In the genomic region with DNA sequence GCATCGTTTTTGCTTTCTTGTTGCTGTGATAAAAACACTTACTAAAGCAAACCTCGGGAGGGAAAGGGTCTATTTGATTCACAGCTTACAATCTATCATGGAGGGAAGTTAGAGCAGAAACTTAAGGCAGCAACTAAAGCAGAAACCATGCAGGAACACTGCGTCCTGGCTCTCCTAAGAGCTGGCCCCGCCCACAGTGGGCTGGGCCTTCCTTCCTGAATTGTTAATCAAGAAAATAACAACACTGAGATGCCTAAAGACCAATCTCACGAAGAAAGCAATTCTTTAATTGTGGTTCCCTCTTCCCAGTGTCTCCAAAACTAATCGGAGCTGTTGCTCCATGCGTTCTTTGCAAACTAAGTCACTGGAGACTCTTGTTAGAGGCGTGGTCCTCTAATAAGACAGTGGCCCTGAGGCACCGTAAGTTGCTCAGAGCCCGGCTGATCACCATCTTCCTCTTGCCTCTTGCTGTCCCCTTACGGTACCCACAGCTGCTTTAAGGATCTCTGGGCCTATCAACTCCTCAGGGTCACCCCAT, we compare ENCODE assay signal across 14 mouse cellular contexts. TPM values are rescaled to one million over a fixed set of nuclear protein-coding genes. Genes with fewer than 3 reads are reported as not detected.
A peak's percentile ranks its signal among the peaks of the same experiment; 100 is the strongest.
DNase-seq lines count a peak whose midpoint lies in the region; ATAC-seq and TF ChIP-seq lines count a peak whose summit lies in the region.
"Had no signal": no experiment of that assay in that cellular context is flagged by ENCODE, and none has a peak within 500 bp of the region (broad histone marks: within the 10 kb centered on the region; RNA-seq: fewer than 3 reads in every experiment).

No protein-coding gene starts in this region.

- H3K27ac ChIP-seq in heart, embryonic 12.5 days (ENCODE audit: poor library complexity, severe bottlenecking): no peak overlapping the region
- H3K27ac ChIP-seq in layer of hippocampus, adult 2 months: peak overlapping the region; percentile 23; the same call in 1 of the 2 replicates
- no peak overlapping the region for H3K27ac ChIP-seq in MEL (ENCODE audit: control insufficient read depth, low read depth, low read length)
- H3K27ac ChIP-seq in midbrain, embryonic 15.5 days: no peak overlapping the region
- H3K27ac ChIP-seq: embryonic facial prominence, embryonic 10.5 days; hindbrain, embryonic 13.5 days; stomach, postnatal 0 days had no signal

- H3K9ac ChIP-seq in heart, embryonic 12.5 days: no peak overlapping the region
- H3K9ac ChIP-seq in MEL (ENCODE audit: control insufficient read depth, low read depth, low read length, poor library complexity, severe bottlenecking): peak overlapping the region; percentile 10; the same call in 1 of the 2 replicates
- H3K9ac ChIP-seq in midbrain, embryonic 15.5 days: no peak overlapping the region
- H3K9ac ChIP-seq: hindbrain, embryonic 13.5 days had no signal

- no peak for TF ChIP-seq CTCF in layer of hippocampus, adult 2 months (conservative IDR thresholded peaks at IDR 0.05)
- TF ChIP-seq CTCF in MEL (IDR thresholded peaks at IDR 0.05 in 2 of 3, conservative IDR thresholded peaks at IDR 0.05 in 1 of 3; ENCODE audit: control insufficient read depth in 1 of 3, insufficient read depth in 1 of 3, low read depth in 2 of 3, low read length in 3 of 3, poor library complexity in 1 of 3, severe bottlenecking in 1 of 3): no peak

- no peaks in the 10 kb centered on the region for H3K27me3 ChIP-seq in heart, embryonic 12.5 days (replicated peaks)
- H3K27me3 ChIP-seq in MEL (ENCODE audit: control insufficient read depth in 1 of 2, insufficient read depth in 2 of 2, low read length in 2 of 2): no peaks in the 10 kb centered on the region
- H3K27me3 ChIP-seq in midbrain, embryonic 15.5 days (replicated peaks): no peaks in the 10 kb centered on the region
- H3K27me3 ChIP-seq: hindbrain, embryonic 13.5 days; megakaryocyte, embryonic 14.5 days had no signal

- WGBS in heart, embryonic 12.5 days: 58% methylated on average over 11 of the region's 11 CpGs
- 77% methylated on average over 11 of the region's 11 CpGs for WGBS in midbrain, embryonic 15.5 days

- H3K9me3 ChIP-seq in heart, embryonic 12.5 days (replicated peaks): no peaks in the 10 kb centered on the region
- no peaks in the 10 kb centered on the region for H3K9me3 ChIP-seq in MEL (replicated peaks; ENCODE audit: insufficient read depth, low read length)
- H3K9me3 ChIP-seq in midbrain, embryonic 15.5 days: no peaks in the 10 kb centered on the region
- H3K9me3 ChIP-seq: embryonic facial prominence, embryonic 10.5 days; hindbrain, embryonic 13.5 days; megakaryocyte, embryonic 14.5 days had no signal

- TF ChIP-seq RAD21 in MEL (IDR thresholded peaks at IDR 0.05; ENCODE audit: low read depth, low read length): no peak

- TF ChIP-seq EP300 in MEL (IDR thresholded peaks at IDR 0.05; ENCODE audit: low read depth in 1 of 2, low read length in 2 of 2): no peak

- no peak overlapping the region for H3K4me2 ChIP-seq in heart, embryonic 12.5 days
- no peak overlapping the region for H3K4me2 ChIP-seq in midbrain, embryonic 15.5 days
- H3K4me2 ChIP-seq: hindbrain, embryonic 13.5 days had no signal

- H3K79me2 ChIP-seq in MEL (ENCODE audit: control insufficient read depth, insufficient read depth, low read length, poor library complexity): no peaks in the 10 kb centered on the region

- H3K4me3 ChIP-seq in heart, embryonic 12.5 days: no peak overlapping the region
- no peak overlapping the region for H3K4me3 ChIP-seq in layer of hippocampus, adult 2 months
- H3K4me3 ChIP-seq in MEL (ENCODE audit: control insufficient read depth in 1 of 2, insufficient read depth in 1 of 2, low read depth in 2 of 2, low read length in 2 of 2): peak overlapping the region; percentile 46 to 54
- H3K4me3 ChIP-seq in midbrain, embryonic 15.5 days: no peak overlapping the region
- H3K4me3 ChIP-seq: embryonic facial prominence, embryonic 10.5 days; hindbrain, embryonic 13.5 days; megakaryocyte, embryonic 14.5 days had no signal

- TF ChIP-seq POLR2A in MEL (IDR thresholded peaks at IDR 0.05; ENCODE audit: control insufficient read depth in 1 of 2, insufficient read depth in 1 of 2, low read depth in 1 of 2, low read length in 2 of 2, poor library complexity in 1 of 2): no peak

- peak; percentile 58 to 62 for DNase-seq in heart, adult 18-20 months
- DNase-seq in layer of hippocampus, adult 2 months (ENCODE audit: low spot score in 2 of 2): no peak
- DNase-seq in layer of hippocampus, postnatal 14 days (ENCODE audit: low spot score in 2 of 2): no peak
- DNase-seq in MEL (ENCODE audit: low read depth, low spot score): peak; percentile 71
- DNase-seq in kidney, postnatal 4 days: peak; percentile 32 to 49
- DNase-seq: cerebellum, postnatal 10 days; right cerebral cortex, adult 18-20 months had no signal

- no peaks in the 10 kb centered on the region for H3K36me3 ChIP-seq in heart, embryonic 12.5 days
- no peaks in the 10 kb centered on the region for H3K36me3 ChIP-seq in MEL (ENCODE audit: control insufficient read depth in 1 of 2, insufficient read depth in 2 of 2, low read length in 2 of 2)
- no peaks in the 10 kb centered on the region for H3K36me3 ChIP-seq in midbrain, embryonic 15.5 days (replicated peaks)
- H3K36me3 ChIP-seq: embryonic facial prominence, embryonic 10.5 days; hindbrain, embryonic 13.5 days had no signal

- no peak for ATAC-seq in heart, embryonic 12.5 days (ENCODE audit: insufficient number of reproducible peaks, low FRiP score)
- no peak for ATAC-seq in inflammation-experienced regulatory T-cells, adult 6 months
- ATAC-seq in midbrain, embryonic 15.5 days (replicated peaks): no peak

- no peaks in the 10 kb centered on the region; the same call in 1 of the 2 replicates for H3K4me1 ChIP-seq in heart, embryonic 12.5 days (replicated peaks)
- H3K4me1 ChIP-seq in MEL (ENCODE audit: control insufficient read depth in 1 of 2, insufficient read depth in 2 of 2, low read length in 2 of 2): no peaks in the 10 kb centered on the region
- no peaks in the 10 kb centered on the region for H3K4me1 ChIP-seq in midbrain, embryonic 15.5 days
- H3K4me1 ChIP-seq: hindbrain, embryonic 13.5 days had no signal

TF ChIP-seq in MEL, 35 proteins besides CTCF, POLR2A, EP300 and RAD21:
- TF ChIP-seq SMC3 (IDR thresholded peaks at IDR 0.05; ENCODE audit: low read depth, low read length) (no peak), ZC3H11A (IDR thresholded peaks at IDR 0.05; ENCODE audit: low read depth, low read length) (no peak), MYC (IDR thresholded peaks at IDR 0.05; ENCODE audit: low read depth, low read length) (no peak), TBP (IDR thresholded peaks at IDR 0.05; ENCODE audit: low read depth, low read length) (no peak), POLR2AphosphoS5 (IDR thresholded peaks at IDR 0.05; ENCODE audit: borderline replicate concordance, low read depth, low read length) (no peak), BHLHE40 (IDR thresholded peaks at IDR 0.05; ENCODE audit: borderline replicate concordance, low read depth, low read length) (no peak), JUND (IDR thresholded peaks at IDR 0.05; ENCODE audit: low read depth, low read length) (no peak), MAFK (IDR thresholded peaks at IDR 0.05; ENCODE audit: borderline replicate concordance, low read depth, low read length) (no peak), RCOR1 (IDR thresholded peaks at IDR 0.05; ENCODE audit: low read depth, low read length) (no peak), SIN3A (IDR thresholded peaks at IDR 0.05; ENCODE audit: low read length) (no peak), POLR2AphosphoS2 (IDR thresholded peaks at IDR 0.05; ENCODE audit: low read length) (no peak), KAT2A (conservative IDR thresholded peaks at IDR 0.05; ENCODE audit: low read depth, low read length) (no peak), ZNF384 (IDR thresholded peaks at IDR 0.05; ENCODE audit: low read depth, low read length) (no peak), E2F4 (IDR thresholded peaks at IDR 0.05; ENCODE audit: borderline replicate concordance, low read depth, low read length) (no peak)

RNA-seq across cellular contexts. Expression of gene Cd180, which starts 37.1 kb away (rescaled TPM):
- total RNA-seq in heart, adult 18-20 months (2021): 1 to 10 TPM in 1 of 2 experiments, under 1 TPM in 1; 0.57 to 2.2 TPM
- 0.37 and 0.44 TPM in 2 replicates for polyA plus RNA-seq in heart, embryonic 12.5 days (2016; fragmentation: Nextera tagmentation; extraction: Ambion mirVana)
- total RNA-seq in layer of hippocampus, adult 2 months (2021): 1 to 10 TPM; 2.1 to 2.4 TPM
- 1 to 10 TPM; 2.9 to 3.7 TPM for total RNA-seq in layer of hippocampus, postnatal 14 days (2021)
- 0.12 and 0.39 TPM in 2 replicates for total RNA-seq in MEL (2012; rRNA removed)
- polyA plus RNA-seq in MEL (2012; ENCODE audit: insufficient read depth in 1 of 2, insufficient read length in 2 of 2, low read depth in 1 of 2, low replicate concordance in 2 of 2, missing spikeins in 1 of 2): 1 to 10 TPM in 1 of 2 experiments, not detected in 1; 1.8 TPM
- polyA plus RNA-seq in inflammation-experienced regulatory T-cells, adult 6 months (2017; shearing (Covaris generic)): under 1 TPM in 2 of 3 experiments, not detected in 1; 0.21 to 0.99 TPM
- polyA plus RNA-seq in midbrain, embryonic 15.5 days (2015; fragmentation: Nextera tagmentation; extraction: Ambion mirVana): 0.28 and 0.63 TPM in 2 replicates

Comparison
In these comparisons a context has a peak if more than half of its experiments do, and no peak if none do; other contexts are left out.
1. DNase-seq: peak in heart, adult 18-20 months (2 of 2), MEL (single experiment) and kidney, postnatal 4 days (2 of 2); none in layer of hippocampus, adult 2 months (0 of 2) and layer of hippocampus, postnatal 14 days (0 of 2).
2. H3K4me3 ChIP-seq: peak in MEL (2 of 2); none in heart, embryonic 12.5 days (single experiment), layer of hippocampus, adult 2 months (single experiment) and midbrain, embryonic 15.5 days (single experiment).